Mouse (Mus musculus) liver, postnatal 0 days (tissue): Measurements from ENCODE around the gene Pnmt. TPM values are rescaled to one million over a fixed set of nuclear protein-coding genes. Genes with fewer than 3 reads are reported as not detected.

Experiments used
- ATAC-seq: fragments of 200-750 bp; cut with Nextera tagmentation; 2 replicates; pipeline ENCODE4 v1.8.0; 2017; ENCODE audit warnings: mild to moderate bottlenecking, moderate library complexity
- DNase-seq: peaks from one replicate; pipeline ENCODE4 v3.0.0-alpha.2; 2016
- H3K27ac ChIP-seq: fragments of 300-500 bp; sonication (generic); 2 replicates; pipeline ENCODE4 v1.5.1; 2014; ENCODE audit warnings: antibody characterized with exemption, moderate library complexity, mild to moderate bottlenecking, low read depth
- H3K27me3 ChIP-seq: fragments of 300-500 bp; sonication (generic); 2 replicates; pipeline ENCODE4 v1.6.1; 2014; ENCODE audit warnings: low read length, control low read depth, mixed read lengths; ENCODE audit not compliant: insufficient read depth
- H3K36me3 ChIP-seq: fragments of 300-500 bp; sonication (generic); replicated peaks from 2 replicates; pipeline ENCODE4 v1.6.1; 2014; ENCODE audit warnings: mild to moderate bottlenecking, control low read depth, low read length, moderate library complexity, mixed read lengths; ENCODE audit not compliant: insufficient read depth
- H3K4me1 ChIP-seq: fragments of 300-500 bp; sonication (generic); 2 replicates; pipeline ENCODE4 v1.6.1; 2014; ENCODE audit warnings: antibody characterized with exemption, mild to moderate bottlenecking, control low read depth; ENCODE audit not compliant: insufficient read depth
- H3K4me2 ChIP-seq: fragments of 300-500 bp; sonication (generic); 2 replicates; pipeline ENCODE4 v1.6.1; 2014; ENCODE audit warnings: low read depth, mild to moderate bottlenecking, low read length, moderate library complexity, mixed read lengths
- H3K4me3 ChIP-seq: fragments of 300-500 bp; sonication (generic); 2 replicates; pipeline ENCODE4 v1.5.1; 2014; ENCODE audit warnings: low read depth, low read length
- H3K9ac ChIP-seq: fragments of 300-500 bp; sonication (generic); replicated peaks from 2 replicates; pipeline ENCODE4 v1.6.1; 2014; ENCODE audit warnings: mild to moderate bottlenecking, moderate library complexity
- H3K9me3 ChIP-seq: fragments of 300-500 bp; sonication (generic); 2 replicates; pipeline ENCODE4 v1.6.1; 2016; ENCODE audit warnings: mild to moderate bottlenecking, control low read depth, low read length, mixed read lengths
- CTCF ChIP-seq: sonication (generic); IDR thresholded peaks from 2 replicates; pipeline ENCODE4 v1.5.1; 2016; ENCODE audit warnings: antibody characterized with exemption, low read depth
- EP300 ChIP-seq: IDR thresholded peaks from 2 replicates; pipeline ENCODE4 v1.6.1; 2016; ENCODE audit warnings: antibody characterized with exemption, low read depth, mild to moderate bottlenecking
- WGBS: fragments of 180-500 bp; shearing (Covaris S2); extraction: QIAGEN DNeasy Blood & Tissue Kit; methylation state at CpG from one replicate; pipeline ENCODE4 v1.1.7; 2014; ENCODE audit not compliant: insufficient replicate concordance; 5-methylcytosine and 5-hydroxymethylcytosine counted together
- polyA plus RNA-seq: library from polyadenylated mRNA; unstranded; fragments of >200 nt; fragmentation: Nextera tagmentation; extraction: Ambion mirVana; gene quantifications from 2 replicates; pipeline ENCODE4 v1.2.1, GENCODE M21; 2015

The Pnmt gene
- polyA plus RNA-seq, 1 experiment from 2014 or later = not detected

DNA sequence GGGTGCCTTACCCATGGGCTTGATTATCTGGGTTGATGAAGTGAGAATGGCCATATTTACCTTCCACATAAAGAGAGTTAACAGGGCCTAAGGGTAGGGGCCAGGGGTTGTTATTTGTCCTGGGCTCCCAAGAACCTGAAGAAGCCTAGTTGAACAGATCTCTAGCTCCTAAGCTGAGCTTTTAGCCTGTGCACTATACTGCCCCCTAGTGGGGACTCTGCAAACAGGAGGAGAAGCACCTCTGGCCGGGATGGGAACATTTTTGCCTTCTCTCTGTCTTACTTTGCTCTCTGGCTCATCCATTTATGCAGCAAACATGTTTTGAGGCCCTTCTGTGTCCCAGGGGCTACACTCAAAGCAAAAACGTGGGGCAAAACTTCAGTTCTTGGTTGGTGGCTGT is 13.8 kb upstream of the Pnmt start:
- TF ChIP-seq EP300 (no peak), CTCF (peak; percentile 95)
- Histone ChIP-seq H3K27me3 (no peaks in the 10 kb centered on the region), H3K36me3 (peaks cover 29% of the 10 kb centered on the region), H3K4me1 (no peaks in the 10 kb centered on the region), H3K27ac (no peak overlapping the region), H3K4me2 (no peak overlapping the region), H3K9ac (no peak overlapping the region), H3K4me3 (no peak overlapping the region), H3K9me3 (no peaks in the 10 kb centered on the region)
- ATAC-seq (no peak), DNase-seq (peak; percentile 74)
- WGBS = 14% methylated on average over 2 of the region's 2 CpGs

DNA sequence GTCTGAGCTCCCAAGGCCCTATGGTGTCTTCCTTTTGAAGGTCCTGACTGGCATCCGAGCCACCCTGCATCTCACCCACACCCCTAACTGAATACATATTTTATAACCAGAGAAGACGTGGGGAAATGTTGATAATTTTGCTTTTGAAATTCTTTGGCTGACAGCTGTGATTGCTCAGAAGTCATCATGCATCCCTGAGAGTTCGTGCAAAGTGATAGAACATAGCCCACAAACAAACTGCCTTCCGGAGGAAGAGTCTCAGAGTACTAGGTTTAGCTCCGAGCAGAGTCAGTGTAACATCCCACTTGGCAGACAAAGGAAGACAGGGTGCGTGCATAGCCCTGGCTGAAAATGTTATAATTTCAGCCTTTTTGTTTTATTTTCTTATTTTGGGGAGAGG is 13.0 kb upstream of the Pnmt start:
- Histone ChIP-seq H3K9ac (no peak overlapping the region), H3K27me3 (no peaks in the 10 kb centered on the region), H3K4me2 (no peak overlapping the region), H3K9me3 (no peaks in the 10 kb centered on the region), H3K4me3 (no peak overlapping the region), H3K27ac (no peak overlapping the region), H3K4me1 (no peaks in the 10 kb centered on the region), H3K36me3 (peaks cover 38% of the 10 kb centered on the region)
- ATAC-seq (no peak), DNase-seq (no peak)
- TF ChIP-seq CTCF = no peak
- no peak for TF ChIP-seq EP300
- 78% methylated on average over 6 of the region's 6 CpGs for WGBS

DNA sequence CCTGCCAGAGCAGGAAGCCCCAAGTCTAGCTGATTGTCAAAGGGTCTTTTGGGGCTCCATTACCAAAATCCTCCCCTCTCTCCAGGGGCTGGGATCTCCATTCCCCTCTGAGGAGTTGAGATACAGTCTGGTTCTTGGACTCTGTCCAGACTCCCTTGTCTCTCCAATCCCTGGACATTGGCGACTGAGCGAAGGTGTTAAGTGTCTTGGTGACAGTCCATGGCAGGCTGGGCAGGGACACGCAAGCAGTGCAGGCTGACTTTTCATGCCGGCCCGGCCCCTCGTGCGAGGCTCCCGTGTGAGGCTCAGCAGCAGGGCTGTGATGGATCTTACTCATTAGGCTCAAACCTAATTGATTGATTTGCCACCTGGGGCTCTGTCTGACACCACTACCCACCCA is 12.0 kb upstream of the Pnmt start:
- ATAC-seq (no peak), DNase-seq (no peak)
- H3K4me3 ChIP-seq = no peak overlapping the region
- no peaks in the 10 kb centered on the region for H3K9me3 ChIP-seq
- TF ChIP-seq CTCF = no peak
- no peak for TF ChIP-seq EP300
- no peak overlapping the region for H3K9ac ChIP-seq
- WGBS = 95% methylated on average over 8 of the region's 8 CpGs
- peaks cover 44% of the 10 kb centered on the region for H3K36me3 ChIP-seq
- no peaks in the 10 kb centered on the region for H3K4me1 ChIP-seq
- H3K27ac ChIP-seq = no peak overlapping the region
- H3K4me2 ChIP-seq = no peak overlapping the region
- H3K27me3 ChIP-seq = no peaks in the 10 kb centered on the region

DNA sequence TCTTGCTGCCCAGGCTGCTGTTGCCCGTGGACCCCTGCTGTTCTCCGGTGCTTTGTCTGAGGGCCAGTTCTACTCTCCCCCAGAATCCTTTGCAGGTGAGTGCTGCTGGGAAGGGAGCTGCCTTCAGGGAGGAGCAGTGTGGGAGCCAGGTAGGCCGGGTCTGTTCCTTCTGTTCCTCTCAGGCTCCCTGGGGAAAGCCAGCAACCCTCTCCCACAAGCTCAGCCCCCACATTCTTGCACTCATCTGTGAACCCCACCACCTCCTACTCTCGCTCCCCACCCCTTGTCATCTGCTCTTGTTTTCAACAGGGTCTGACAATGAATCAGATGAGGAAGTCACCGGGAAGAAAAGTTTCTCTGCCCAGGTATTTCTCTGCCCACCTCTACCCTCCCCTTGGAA is 9.5 kb upstream of the Pnmt start:
- H3K4me2 ChIP-seq = no peak overlapping the region
- WGBS = 83% methylated on average over 5 of the region's 5 CpGs
- TF ChIP-seq CTCF (no peak), EP300 (no peak)

DNA sequence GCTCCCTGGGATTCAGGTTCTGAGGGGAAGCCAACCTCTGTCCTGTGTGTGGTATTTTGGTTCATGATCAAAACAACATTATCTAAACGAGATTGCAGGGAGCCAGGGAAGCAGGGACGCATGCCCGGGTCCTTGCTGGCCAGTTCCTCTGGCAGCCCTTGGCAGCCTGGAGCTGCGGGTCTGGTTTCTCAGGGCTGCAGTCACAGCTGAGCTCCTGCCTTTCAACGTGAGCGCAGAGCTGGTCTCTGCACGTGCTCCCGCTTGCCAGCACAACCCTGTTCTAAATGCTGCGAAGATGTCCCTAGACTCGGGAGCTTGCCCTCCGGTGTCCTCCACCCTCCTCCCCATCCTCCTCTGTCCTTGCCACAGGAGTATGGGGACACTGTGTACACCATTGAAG is 8.5 kb upstream of the Pnmt start:
- TF ChIP-seq EP300 (no peak), CTCF (no peak)
- Histone ChIP-seq H3K36me3 (peaks cover 54% of the 10 kb centered on the region), H3K4me1 (no peaks in the 10 kb centered on the region), H3K4me2 (no peak overlapping the region), H3K4me3 (no peak overlapping the region), H3K27ac (no peak overlapping the region), H3K27me3 (no peaks in the 10 kb centered on the region), H3K9ac (no peak overlapping the region), H3K9me3 (no peaks in the 10 kb centered on the region)
- ATAC-seq (no peak), DNase-seq (no peak)
- WGBS = 77% methylated on average over 11 of the region's 11 CpGs

More for the DNA sequence above, 9.5 kb upstream of the Pnmt start:
- Histone ChIP-seq H3K4me1 (no peaks in the 10 kb centered on the region), H3K36me3 (peaks cover 54% of the 10 kb centered on the region), H3K9ac (no peak overlapping the region), H3K27ac (no peak overlapping the region), H3K4me3 (no peak overlapping the region), H3K27me3 (no peaks in the 10 kb centered on the region), H3K9me3 (no peaks in the 10 kb centered on the region)
- ATAC-seq = no peak
- no peak for DNase-seq

DNA sequence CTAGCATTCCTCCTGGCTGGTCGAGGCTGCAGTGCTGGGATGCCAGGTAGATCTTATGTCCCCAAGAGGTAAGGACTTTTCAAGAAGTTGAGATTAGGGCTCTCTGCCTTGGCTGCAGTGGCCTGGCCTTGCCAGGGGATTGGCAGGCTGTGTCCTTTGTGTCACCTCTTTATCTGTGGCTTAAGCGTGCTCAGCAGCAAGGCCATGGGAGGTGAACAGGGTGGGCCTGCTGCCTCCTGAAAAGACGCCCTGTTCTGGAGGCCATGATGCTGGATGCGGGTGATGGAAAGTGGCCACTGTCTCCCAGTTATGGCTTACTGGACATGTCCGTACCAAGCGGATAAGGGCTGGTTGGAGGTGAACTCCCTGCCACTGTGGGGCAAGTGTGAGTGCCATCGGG is 6.9 kb upstream of the Pnmt start:
- Histone ChIP-seq H3K4me2 (no peak overlapping the region), H3K4me3 (no peak overlapping the region), H3K9ac (no peak overlapping the region), H3K9me3 (no peaks in the 10 kb centered on the region), H3K4me1 (no peaks in the 10 kb centered on the region), H3K27ac (no peak overlapping the region), H3K27me3 (no peaks in the 10 kb centered on the region), H3K36me3 (peaks cover 50% of the 10 kb centered on the region)
- DNase-seq = no peak
- WGBS = 79% methylated on average over 7 of the region's 7 CpGs
- ATAC-seq = no peak
- TF ChIP-seq EP300 (no peak), CTCF (no peak)

DNA sequence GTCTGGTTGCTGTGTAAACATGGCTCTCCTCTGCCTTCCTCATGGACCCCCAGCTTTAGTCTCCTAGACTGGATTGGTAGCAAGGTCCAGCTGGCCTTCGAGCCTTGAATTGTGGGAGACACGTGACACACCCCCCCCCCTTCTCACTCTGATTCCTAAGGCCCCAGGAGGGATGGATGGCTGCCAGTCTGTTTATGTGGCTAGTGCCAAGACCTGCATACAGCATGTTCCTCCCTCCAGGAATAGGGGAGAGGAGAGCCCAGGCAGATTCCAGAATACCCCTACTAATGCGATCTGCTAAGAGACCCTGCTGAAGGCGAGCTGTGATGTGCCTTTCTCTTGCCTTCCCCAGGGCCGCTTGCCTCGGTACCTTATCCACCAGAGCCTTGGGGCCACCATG is 6.1 kb upstream of the Pnmt start:
- no peak overlapping the region for H3K4me3 ChIP-seq
- no peak overlapping the region for H3K27ac ChIP-seq
- H3K9me3 ChIP-seq = no peaks in the 10 kb centered on the region
- TF ChIP-seq EP300 (no peak), CTCF (no peak)
- H3K36me3 ChIP-seq = peaks cover 45% of the 10 kb centered on the region
- H3K27me3 ChIP-seq = no peaks in the 10 kb centered on the region
- no peak overlapping the region for H3K4me2 ChIP-seq
- no peak overlapping the region for H3K9ac ChIP-seq
- ATAC-seq (no peak), DNase-seq (no peak)
- no peaks in the 10 kb centered on the region for H3K4me1 ChIP-seq
- 81% methylated on average over 6 of the region's 6 CpGs for WGBS
